Mouse (Mus musculus) gastrocnemius, postnatal 4 days (tissue): ENCODE results near the gene Ttll1. TPM values are rescaled to one million over a fixed set of nuclear protein-coding genes. Genes with fewer than 3 reads are reported as not detected.

ENCODE experiments used
- microRNA-seq: library from miRNA; unstranded; fragments of <30 nt; microRNA quantifications from one replicate; pipeline ENCODE4 v1.2.0, GENCODE M21; 2021
- total RNA-seq, 2 experiments: library from RNA; stranded (reverse); gene quantifications; 2 replicates each; pipeline ENCODE4 v1.2.3; 2021

Gene Ttll1
- total RNA-seq, 2 experiments from 2014 or later: 7.2 to 8.2 TPM

Small RNA genes within 50 kb of the gene (microRNA-seq; reads per million reads assigned to microRNA genes)
- gene Gm24575: not detected

Other genes with a start within 250 kb of the Ttll1 start
- gene Arfgap3, start 160.6 kb downstream of the Ttll1 start, total RNA-seq: 10 to 100 TPM; 25.4 to 27.4 TPM
- gene Pacsin2, start 46.3 kb downstream of the Ttll1 start, total RNA-seq: 10 to 100 TPM; 62.7 to 66.9 TPM
- gene Bik, start 16.0 kb upstream of the Ttll1 start, total RNA-seq: 1 to 10 TPM; 2.7 to 4.0 TPM
- gene Tspo, start 52.7 kb upstream of the Ttll1 start, total RNA-seq: 10 to 100 TPM; 25.5 to 38.0 TPM
- 10 to 100 TPM; 29.8 to 31.3 TPM for gene Mcat, start 52.9 kb upstream of the Ttll1 start, total RNA-seq
- 10 to 100 TPM; 15.5 to 17.6 TPM for gene Ttll12, start 84.3 kb upstream of the Ttll1 start, total RNA-seq
- gene Scube1, start 214.1 kb upstream of the Ttll1 start, total RNA-seq: 1 to 10 TPM; 3.3 to 4.6 TPM